Mouse (Mus musculus) erythroblast, adult 5-6 weeks (primary cell): ENCODE results near the gene Zfpl1. TPM values are rescaled to one million over a fixed set of nuclear protein-coding genes. Genes with fewer than 3 reads are reported as not detected.
"Not testable (repeated sequence)": the region's sequence is repeated elsewhere in the genome, so short reads cannot be mapped to it uniquely, and the experiment has no call there.

Experiments used
- ATAC-seq: replicated peaks from 2 replicates; pipeline ENCODE4 v1.8.0; 2016; ENCODE audit warnings: moderate number of reproducible peaks, mild to moderate bottlenecking, moderate TSS enrichment, inconsistent platforms; ENCODE audit not compliant: poor library complexity, low FRiP score, severe bottlenecking
- total RNA-seq, 2 experiments: library from RNA; stranded (forward) in 1 of 2; stranded (reverse) in 1 of 2; fragments of 150-400 nt in 1 of 2; fragments of 200-764, 138-1000 nt in 1 of 2; gene quantifications; 2 replicates each; pipeline versions ENCODE4 v1.2.3 to v1.2.4; 2015 to 2017; ENCODE audit warnings: low replicate concordance in 2 of 2

Zfpl1 gene
- total RNA-seq (2015; ENCODE audit: low replicate concordance) (0.77 and 3.8 TPM in 2 replicates), total RNA-seq (2017; ENCODE audit: low replicate concordance) (5.0 and 7.8 TPM in 2 replicates)

DNA sequence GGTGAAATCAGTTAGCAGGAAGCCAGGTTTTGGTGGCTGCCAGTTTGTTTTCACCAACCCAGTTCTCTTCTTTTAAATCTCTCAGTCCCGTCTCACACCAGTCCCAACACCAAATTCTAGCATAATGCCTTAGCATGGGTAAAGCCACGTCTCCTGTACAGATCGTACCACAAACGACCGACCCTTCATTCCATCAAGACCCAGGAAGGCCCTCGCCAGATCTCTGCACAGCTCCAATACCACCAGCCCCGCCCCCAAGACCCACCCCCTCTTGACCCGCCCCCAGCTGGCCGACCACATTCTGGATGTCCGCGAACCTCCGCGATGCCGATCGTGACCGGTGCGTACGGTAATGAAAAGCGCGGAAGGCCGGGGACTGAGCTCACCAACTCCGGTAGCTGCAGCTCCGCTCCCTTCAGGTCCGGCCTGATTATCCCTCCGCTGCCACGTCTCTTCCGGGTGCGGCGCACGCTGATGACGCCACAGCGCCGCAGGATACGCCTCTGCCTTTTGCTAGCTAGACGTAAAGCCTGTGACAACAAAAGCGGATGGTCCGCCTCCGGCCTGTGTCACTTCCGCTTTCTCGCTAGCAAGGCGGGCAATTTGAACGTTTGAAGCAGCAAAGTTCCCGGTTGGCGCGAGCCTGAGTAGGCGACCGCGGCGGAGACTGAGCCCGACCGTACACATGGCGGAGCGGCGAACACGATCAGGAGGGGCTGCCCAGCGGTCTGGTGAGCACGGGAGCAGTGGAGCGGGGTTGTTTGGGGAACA is at the start of gene Zfpl1, which contains the start of gene Cdca5:
Gene Zfpl1, minus strand, starts transcription at position 479 of the 771 bp plus-strand sequence.
Gene Cdca5, plus strand, starts transcription at position 506 of the 771 bp plus-strand sequence.
- peak; percentile 88 for ATAC-seq

DNA sequence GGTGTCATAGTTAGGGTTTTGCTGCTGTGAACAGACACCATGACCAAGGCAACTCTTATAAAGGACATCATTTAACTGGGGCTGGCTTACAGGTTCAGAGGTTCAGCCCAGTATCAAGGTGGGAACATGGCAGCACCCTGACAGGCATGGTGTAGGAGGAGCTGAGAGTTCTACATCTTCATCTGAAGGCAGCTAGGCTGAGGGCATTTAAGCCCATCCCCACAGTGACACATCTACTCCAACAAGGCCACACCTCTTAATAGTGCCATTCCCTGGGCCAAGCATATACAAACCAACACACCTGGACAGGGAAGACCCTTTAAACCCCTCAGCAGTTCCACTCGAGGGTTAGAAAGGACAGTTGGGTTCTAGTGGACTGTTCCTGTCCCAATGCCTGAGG is 48.4 kb upstream of the Zfpl1 start:
- 0 out of 2 replicates have a peak, but pooled peaks have one; percentile 21 for ATAC-seq

DNA sequence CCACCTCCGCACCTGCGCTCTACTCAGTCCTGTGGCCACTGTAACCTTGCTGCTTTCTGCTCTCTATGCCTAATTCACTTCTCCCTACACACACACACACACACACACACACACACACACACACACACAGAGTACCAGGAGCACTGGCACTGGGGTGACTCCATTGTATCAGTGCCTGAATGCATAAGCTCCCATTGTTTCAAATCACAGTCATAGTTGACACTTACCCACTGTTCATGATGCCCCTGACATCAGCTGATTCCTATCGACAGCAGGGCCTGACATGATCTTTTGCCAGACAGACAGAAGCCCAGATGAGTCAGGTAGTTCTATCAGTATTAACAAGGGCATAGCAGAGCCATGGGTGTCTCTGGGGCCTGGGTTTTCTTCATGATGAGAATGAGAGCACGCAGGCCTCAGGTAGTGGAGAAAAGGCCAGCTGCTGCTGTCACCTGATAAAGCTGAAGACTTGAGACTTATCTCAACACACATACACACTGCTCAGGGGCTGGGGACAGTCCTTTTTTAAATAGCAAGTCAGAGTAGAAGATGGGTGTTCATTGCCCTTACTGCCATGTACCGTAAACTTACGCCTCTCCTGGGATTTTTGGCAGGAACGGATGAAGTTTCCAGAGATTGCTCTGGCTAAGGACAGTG is 47.5 kb upstream of the Zfpl1 start:
- peak; percentile 75 for ATAC-seq

- not testable (repeated sequence) for ATAC-seq
Measured at GRCm38 (mm10) chr19:6130414-6131128, 45.8 kb upstream of the Zfpl1 start.

GRCm38 (mm10) chr19:6127760-6128341 is 43.1 kb upstream of the Zfpl1 start, which contains the start of gene Snx15:
Gene Snx15 (minus strand): TSS chr19:6128304.
- ATAC-seq, result peak; percentile 80

DNA sequence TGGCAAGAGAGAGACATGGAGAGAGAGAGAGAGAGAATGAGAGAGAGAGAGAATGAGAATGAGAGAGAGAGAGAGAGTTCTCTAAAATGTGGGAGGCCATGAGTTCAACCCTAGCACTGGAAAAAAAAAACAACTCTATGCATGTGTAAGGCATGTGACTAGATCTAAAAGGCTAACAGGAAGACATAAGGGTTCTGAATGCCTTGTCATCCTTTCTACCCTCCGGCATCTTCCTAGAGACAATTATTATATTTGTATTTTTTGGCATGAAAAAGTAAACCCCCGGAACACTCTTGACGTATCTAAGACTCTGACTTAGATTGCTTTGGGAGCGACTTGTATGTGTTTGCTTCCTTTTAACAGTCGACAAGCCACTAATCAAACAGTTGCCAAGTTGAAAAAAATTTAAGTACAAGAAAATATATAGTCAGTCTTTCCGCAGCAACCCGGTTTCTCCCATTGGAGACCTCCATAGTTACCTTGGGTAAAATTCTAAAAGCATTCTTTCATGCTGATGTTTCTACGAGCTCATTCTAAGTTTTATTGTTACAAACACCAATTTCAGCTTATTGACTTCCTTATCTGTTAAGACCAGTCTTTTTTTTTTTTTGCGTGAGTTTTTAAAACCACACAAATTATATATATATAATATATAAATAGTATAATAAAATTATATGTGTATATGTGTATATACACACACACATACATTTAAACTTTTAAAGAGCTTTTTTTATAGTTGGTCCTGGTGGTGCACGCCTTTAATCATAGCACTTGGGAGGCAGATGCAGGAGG is 42.2 kb upstream of the Zfpl1 start:
- ATAC-seq, result no peak

- peak; percentile 53 for ATAC-seq
Measured at GRCm38 (mm10) chr19:6126289-6126688, 41.5 kb upstream of the Zfpl1 start.

- ATAC-seq, result no peak
Measured at GRCm38 (mm10) chr19:6124898-6125297, 40.1 kb upstream of the Zfpl1 start.

DNA sequence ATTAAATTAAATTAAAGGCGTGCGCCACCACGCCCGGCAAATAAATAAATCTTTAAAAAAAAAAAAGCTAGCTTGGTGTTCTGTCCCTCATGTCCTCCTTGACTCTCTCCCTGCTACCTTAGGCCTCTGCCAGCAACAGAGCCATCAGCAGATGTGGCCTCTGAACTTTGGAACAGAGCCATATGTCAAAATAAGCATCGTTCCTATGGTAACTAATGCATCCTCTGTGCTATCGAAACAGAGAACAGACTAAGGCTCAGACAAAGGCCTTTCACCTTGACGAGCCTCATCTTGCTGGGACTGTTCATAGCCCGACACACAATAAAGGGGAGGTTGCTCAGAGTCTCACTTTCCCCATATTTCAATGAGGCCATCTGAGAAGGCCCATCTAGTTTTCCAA is 38.6 kb upstream of the Zfpl1 start:
- no peak for ATAC-seq

DNA sequence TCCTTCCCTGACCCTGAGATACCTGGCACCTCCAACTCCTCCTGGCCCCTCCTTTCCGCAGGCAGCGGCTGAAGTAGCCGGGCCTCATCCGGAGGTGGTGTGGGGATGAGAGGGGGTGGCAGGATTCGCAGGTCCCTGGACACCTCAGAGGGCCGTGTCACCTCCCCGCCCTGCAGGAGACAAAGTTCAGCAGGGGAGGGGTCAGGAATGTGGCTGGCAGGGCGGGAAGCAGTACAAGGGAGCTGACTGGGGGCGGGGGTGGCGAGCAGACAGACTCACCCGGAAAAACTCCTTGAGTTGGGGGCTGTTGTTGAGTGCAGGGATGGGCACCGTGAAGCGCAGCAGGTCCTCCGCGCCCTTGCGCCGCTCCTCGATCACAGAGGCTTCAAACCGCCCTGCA is 37.0 kb upstream of the Zfpl1 start:
- no peak for ATAC-seq

DNA sequence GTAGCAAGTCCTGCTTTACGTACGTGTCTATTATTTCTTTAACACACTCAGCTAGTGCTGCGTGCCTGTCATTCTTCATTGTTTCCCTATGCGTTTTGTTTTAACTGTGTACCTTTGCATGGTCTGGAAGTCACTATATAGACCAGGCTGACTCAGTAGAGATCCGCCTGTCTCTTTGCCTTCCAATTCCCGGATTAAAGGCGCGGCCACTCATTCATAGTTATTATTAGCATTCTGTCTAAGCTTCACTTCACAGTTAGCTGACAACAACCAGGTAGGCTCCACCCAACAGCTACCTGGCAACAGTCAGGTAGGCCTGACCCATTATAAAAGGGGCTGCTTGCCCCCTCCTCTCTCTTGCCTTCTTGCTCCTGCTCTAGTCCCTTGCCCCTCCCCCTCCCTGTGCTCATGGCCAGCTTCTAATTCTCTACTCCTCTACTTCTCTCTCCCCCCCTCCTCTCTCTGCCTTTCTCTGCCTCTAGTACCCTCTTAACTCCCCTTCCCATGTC is 34.0 kb upstream of the Zfpl1 start:
- ATAC-seq, result peak; percentile 24

DNA sequence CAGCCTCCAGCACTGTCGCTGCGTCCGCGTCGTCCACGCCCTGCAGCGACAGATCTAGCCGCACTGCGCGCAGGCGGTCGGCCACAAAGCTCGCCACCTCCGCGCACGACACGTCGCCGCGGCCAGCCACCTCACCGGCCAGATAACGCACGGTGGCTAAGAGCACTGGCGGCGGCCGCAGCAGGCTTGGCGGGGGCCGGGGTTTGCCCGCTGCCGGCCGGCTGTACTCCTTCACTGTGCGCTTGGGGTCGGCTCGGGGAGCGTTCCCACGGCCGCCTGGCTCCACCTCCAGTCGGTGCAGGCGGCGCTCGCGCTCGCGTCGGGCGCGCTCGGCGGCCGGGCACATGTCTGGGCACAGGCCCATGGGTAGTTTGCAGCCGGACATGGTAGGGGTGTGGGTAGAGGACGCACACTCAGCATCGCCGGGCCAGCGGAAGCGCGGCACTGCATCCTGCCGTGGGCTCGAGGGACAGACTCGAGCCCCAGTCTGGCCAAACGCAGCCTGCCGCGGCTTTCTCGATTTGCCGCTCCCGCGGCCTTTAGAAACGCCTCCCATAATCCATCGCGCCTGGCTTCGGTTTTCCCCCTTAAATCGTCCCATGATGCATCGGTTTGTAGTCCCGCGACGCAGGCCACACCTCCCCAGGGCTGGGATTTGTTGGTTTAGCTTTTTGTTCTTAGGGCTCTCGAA is 33.4 kb upstream of the Zfpl1 start, which contains the start of gene Sac3d1:
Gene Sac3d1, minus strand, starts transcription at position 665 of the 691 bp plus-strand sequence.
- ATAC-seq, result peak; percentile 85

DNA sequence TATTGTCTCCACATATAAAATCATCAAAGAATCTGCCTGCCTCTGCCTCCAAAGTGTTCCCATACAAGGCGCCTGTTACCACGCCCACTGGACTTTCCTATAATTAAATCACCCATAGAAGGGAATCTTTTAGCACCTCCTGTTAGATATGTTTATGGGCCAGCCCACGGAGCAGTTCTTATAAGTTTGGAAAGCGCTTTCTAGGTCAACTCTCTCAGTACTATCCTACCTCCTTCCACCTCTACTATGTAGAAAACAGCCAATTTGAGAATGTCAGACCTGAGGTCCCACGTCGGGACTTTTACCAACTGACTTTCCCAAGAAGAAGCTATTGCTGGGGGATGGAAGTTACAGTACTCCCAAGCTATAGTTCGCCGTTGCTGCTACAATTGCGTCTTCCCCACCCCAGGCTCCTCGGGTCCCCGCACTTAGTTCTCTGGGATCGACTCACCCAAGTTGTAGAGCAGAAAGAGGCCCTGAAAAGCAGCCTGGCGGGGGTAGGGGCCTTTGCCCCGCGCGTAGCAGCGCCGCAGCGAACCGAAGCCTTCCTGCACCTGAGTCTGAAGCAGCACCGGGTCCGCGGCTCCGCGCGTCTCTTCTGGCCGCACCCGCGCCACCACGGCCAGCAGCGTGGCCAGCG is 32.7 kb upstream of the Zfpl1 start:
- ATAC-seq, result no peak

GRCm38 (mm10) chr19:6116113-6116850 is 31.5 kb upstream of the Zfpl1 start:
- ATAC-seq, result no peak

- no peak for ATAC-seq
Measured at GRCm38 (mm10) chr19:6113116-6113515, 28.4 kb upstream of the Zfpl1 start.

- ATAC-seq, result no peak
Measured at GRCm38 (mm10) chr19:6105586-6105985, 20.8 kb upstream of the Zfpl1 start, which contains the start of gene Naaladl1. Gene Naaladl1 (plus strand): TSS chr19:6105782.

DNA sequence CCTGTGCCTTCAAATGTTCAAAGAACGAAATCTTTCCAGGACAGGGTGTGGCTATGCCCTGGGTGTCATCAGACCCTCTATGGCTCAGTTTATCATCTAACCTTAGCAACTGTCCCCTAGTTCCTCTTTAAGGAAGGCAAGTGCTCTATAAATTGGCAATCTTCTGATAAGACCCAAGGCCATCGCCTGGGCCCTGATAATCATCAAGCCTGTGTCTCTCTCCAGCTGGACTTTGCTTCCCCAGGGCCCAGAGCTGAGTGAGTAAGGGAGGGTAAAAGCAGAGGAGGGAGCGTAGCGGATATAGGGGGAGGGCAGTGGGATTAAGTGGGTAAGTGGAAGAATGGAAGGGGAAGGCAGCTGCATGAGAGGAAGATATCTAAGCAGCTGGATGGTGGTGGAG is 19.7 kb upstream of the Zfpl1 start:
- ATAC-seq, result no peak
